Mouse (Mus musculus) heart, postnatal 0 days (tissue): ENCODE measurements around the gene March10.

ENCODE experiments used
- CTCF ChIP-seq: IDR thresholded peaks from 2 replicates; pipeline ENCODE4 v1.5.1; 2016; ENCODE audit warnings: antibody characterized with exemption, control low read depth, low read depth
- EP300 ChIP-seq: IDR thresholded peaks from 2 replicates; pipeline ENCODE4 v1.6.1; 2016; ENCODE audit warnings: antibody characterized with exemption, low read depth

DNA sequence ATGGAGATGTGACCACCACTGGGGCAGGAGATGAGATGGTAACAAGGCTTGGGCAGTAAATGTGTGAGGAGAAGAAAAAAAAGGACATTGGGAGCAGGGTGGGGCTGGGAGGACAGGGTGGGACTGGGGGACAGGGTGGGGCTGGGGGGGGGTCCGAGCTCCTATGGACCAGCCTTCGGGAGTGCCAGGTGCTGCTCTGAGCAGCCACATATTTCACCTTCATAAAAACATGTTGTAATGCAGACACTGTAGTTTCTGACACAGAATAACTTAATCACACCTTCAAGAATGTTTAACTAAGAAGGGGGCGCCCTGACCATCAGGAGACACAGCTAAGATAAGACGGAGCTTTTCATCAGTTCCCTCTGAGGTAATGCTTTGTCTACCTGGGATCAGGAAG lies 4.0 kb downstream of the March10 start:
- TF ChIP-seq CTCF (no peak), EP300 (no peak)
